Mouse (Mus musculus) embryonic fibroblast, embryonic 13.5 days (primary cell): ENCODE data around the gene Rufy4.

Experiments used
- CTCF ChIP-seq: IDR thresholded peaks from 2 replicates; pipeline ENCODE4 v1.5.1; 2011; ENCODE audit warnings: mild to moderate bottlenecking, control low read depth, low read length, moderate library complexity, borderline replicate concordance; ENCODE audit not compliant: insufficient read depth
- POLR2A ChIP-seq: IDR thresholded peaks from 2 replicates; pipeline ENCODE4 v1.6.1; 2011; ENCODE audit warnings: low read depth, mild to moderate bottlenecking, control low read depth, low read length, moderate library complexity

- TF ChIP-seq CTCF (no peak), POLR2A (no peak)
Observed at GRCm38 (mm10) chr1:74119115-74119514, 6.2 kb upstream of the Rufy4 start.
